Mouse (Mus musculus): Measurements from ENCODE around the gene Pax4.

Pax4 gene

GRCm38 (mm10) chr6:28396853-28397457 is 52.2 kb downstream of the Pax4 start:
- no peak for DNase-seq (ENCODE audit: low spot score)

DNA sequence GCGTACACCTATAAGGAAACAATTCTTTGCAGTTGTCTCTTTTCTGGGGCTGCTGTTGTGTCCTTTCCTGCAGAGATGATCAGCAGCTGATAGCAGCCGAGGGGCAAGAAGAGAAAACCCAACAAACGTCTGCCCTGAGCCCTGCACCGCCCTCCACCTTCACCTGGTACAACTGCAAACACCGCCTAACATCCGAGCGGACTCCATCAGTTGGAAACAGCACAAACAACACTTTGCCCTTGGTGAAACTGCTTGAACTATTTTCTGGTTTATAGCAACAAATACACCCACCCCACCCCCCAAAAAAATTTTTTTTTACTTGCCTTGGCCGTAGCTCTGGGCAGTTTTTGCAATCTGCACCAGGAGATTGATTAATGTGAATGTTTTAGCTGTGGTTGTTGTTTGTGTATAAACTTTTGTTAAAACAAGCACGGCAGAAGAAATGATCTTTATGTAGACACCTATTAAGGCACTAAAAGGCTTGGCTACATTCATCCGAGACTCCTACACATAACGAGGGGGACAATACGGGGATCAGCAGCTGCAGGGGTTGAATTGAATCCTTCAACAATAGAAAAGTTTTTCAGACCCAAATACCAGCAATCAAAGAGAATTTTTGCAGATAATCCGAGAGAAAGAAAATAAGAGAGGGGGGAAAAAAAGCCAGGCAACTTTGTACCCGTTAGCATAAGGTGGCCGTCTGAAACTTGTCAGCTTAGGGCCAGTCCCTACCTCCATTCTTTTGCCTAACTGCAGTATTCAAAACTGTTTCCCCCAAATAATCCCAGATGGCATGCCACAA is 52.9 kb downstream of the Pax4 start:
- DNase-seq (ENCODE audit: low spot score), result no peak

Measured in ovary, postnatal 14 days (tissue).